Mouse (Mus musculus) thymus, postnatal 0 days (tissue): ENCODE measurements around the gene Mfsd2b. TPM values are rescaled to one million over a fixed set of nuclear protein-coding genes. Genes with fewer than 3 reads are reported as not detected.
A peak's percentile ranks its signal among the peaks of the same experiment; 100 is the strongest.
"Not testable (repeated sequence)": the region's sequence is repeated elsewhere in the genome, so short reads cannot be mapped to it uniquely, and the experiment has no call there.

ENCODE experiments used
- DNase-seq: peaks from one replicate; pipeline ENCODE4 v3.0.0-alpha.2; 2015; ENCODE audit warnings: low spot score
- polyA plus RNA-seq: library from polyadenylated mRNA; unstranded; fragments of >200 nt; fragmentation: Nextera tagmentation; extraction: Ambion mirVana; gene quantifications from 2 replicates; pipeline ENCODE4 v1.2.1, GENCODE M21; 2015

Gene Mfsd2b
- 0.16 and 0.32 TPM in 2 replicates for polyA plus RNA-seq

GRCm38 (mm10) chr12:4874161-4874927 lies at the start of gene Mfsd2b:
TSS of gene Mfsd2b (minus strand) at chr12:4874359.
- peak; percentile 74 for DNase-seq

- DNase-seq = peak; percentile 79
Observed at GRCm38 (mm10) chr12:4917805-4918591, 43.8 kb upstream of the Mfsd2b start.

- peak; percentile 97 for DNase-seq
Observed at GRCm38 (mm10) chr12:4916994-4917804, 43.0 kb upstream of the Mfsd2b start, which contains the start of gene Atad2b. TSS of gene Atad2b (plus strand) at chr12:4917353.

GRCm38 (mm10) chr12:4914944-4915343 lies 40.8 kb upstream of the Mfsd2b start:
- DNase-seq = no peak

GRCm38 (mm10) chr12:4914441-4914840 lies 40.3 kb upstream of the Mfsd2b start:
- no peak for DNase-seq

GRCm38 (mm10) chr12:4911716-4912115 lies 37.6 kb upstream of the Mfsd2b start:
- DNase-seq = no peak

GRCm38 (mm10) chr12:4910496-4910895 lies 36.3 kb upstream of the Mfsd2b start:
- DNase-seq = not testable (repeated sequence)

- DNase-seq = no peak
Observed at GRCm38 (mm10) chr12:4908391-4908790, 34.2 kb upstream of the Mfsd2b start.

GRCm38 (mm10) chr12:4906951-4907906 lies 33.1 kb upstream of the Mfsd2b start, which contains the start of gene Ubxn2a:
TSS of gene Ubxn2a (minus strand) at chr12:4907705.
- peak; percentile 96 for DNase-seq

GRCm38 (mm10) chr12:4906476-4906875 lies 32.3 kb upstream of the Mfsd2b start:
- no peak for DNase-seq

GRCm38 (mm10) chr12:4905946-4906345 lies 31.8 kb upstream of the Mfsd2b start:
- DNase-seq = no peak

- no peak for DNase-seq
Observed at GRCm38 (mm10) chr12:4898024-4898423, 23.9 kb upstream of the Mfsd2b start.

- no peak for DNase-seq
Observed at GRCm38 (mm10) chr12:4889891-4890290, 15.7 kb upstream of the Mfsd2b start.

GRCm38 (mm10) chr12:4889251-4889650 lies 15.1 kb upstream of the Mfsd2b start:
- DNase-seq = no peak

GRCm38 (mm10) chr12:4888739-4889138 lies 14.6 kb upstream of the Mfsd2b start:
- no peak for DNase-seq

- not testable (repeated sequence) for DNase-seq
Observed at GRCm38 (mm10) chr12:4886581-4886980, 12.4 kb upstream of the Mfsd2b start.

- DNase-seq = no peak
Observed at GRCm38 (mm10) chr12:4885062-4885461, 10.9 kb upstream of the Mfsd2b start.

GRCm38 (mm10) chr12:4882086-4882485 lies 7.9 kb upstream of the Mfsd2b start:
- DNase-seq = no peak

GRCm38 (mm10) chr12:4879048-4879447 lies 4.9 kb upstream of the Mfsd2b start:
- DNase-seq = no peak

GRCm38 (mm10) chr12:4878296-4878783 lies 4.2 kb upstream of the Mfsd2b start:
- no peak for DNase-seq
